Mouse (Mus musculus): ENCODE measurements around the gene Camk2g. TPM values are rescaled to one million over a fixed set of nuclear protein-coding genes. Genes with fewer than 3 reads are reported as not detected.

The Camk2g gene
- total RNA-seq, 1 experiment = 28.7 TPM

DNA sequence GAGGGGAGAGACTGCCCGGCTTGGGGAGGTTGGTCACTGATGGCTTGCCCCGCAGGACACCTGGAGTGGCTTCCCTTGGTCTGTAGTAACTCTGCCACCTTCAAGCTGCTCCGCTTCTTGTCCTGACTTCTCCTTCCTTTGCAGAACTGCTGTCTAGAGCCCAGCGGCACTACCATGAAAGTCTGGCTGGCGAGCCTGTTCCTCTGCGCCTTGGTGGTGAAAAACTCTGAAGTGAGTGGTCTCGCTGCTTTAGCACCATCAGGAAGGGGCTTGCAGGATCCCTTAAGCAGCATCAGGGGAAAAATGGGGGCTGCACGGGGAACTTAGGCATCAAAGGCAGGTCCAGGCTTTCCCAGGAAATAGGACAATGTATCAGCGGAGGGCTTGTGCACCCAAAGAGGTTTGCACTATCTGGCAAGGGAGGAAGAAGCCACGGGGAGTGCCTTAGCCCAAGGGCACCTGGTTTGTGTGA, 43.1 kb upstream of the Camk2g start:
- H3K27ac ChIP-seq (ENCODE audit: insufficient read depth, low read depth, low read length, poor library complexity, severe bottlenecking) = no peak overlapping the region
- no peaks in the 10 kb centered on the region for H3K4me1 ChIP-seq (ENCODE audit: control insufficient read depth in 2 of 2, insufficient read depth in 2 of 2, low read length in 2 of 2, poor library complexity in 1 of 2)
- H3K9ac ChIP-seq (ENCODE audit: insufficient read depth, low read depth, low read length, poor library complexity, severe bottlenecking) = peak overlapping the region; percentile 53; the same call in 1 of the 2 replicates
- in situ Hi-C loops (cut with MboI; ENCODE audit: low sequenced_read_pairs in 2 of 2, unreplicated experiment in 2 of 2) = no loop called here
- no peak for DNase-seq (ENCODE audit: low read depth, low spot score)
- peak overlapping the region; percentile 57 to 58 for H3K4me3 ChIP-seq (ENCODE audit: insufficient read depth in 1 of 2, low read depth in 1 of 2, low read length in 2 of 2, poor library complexity in 1 of 2, severe bottlenecking in 1 of 2)
- no peaks in the 10 kb centered on the region for H3K9me3 ChIP-seq (ENCODE audit: control insufficient read depth, insufficient read depth, low read depth, low read length)
- H3K36me3 ChIP-seq (ENCODE audit: control insufficient read depth, insufficient read depth, low read length, poor library complexity, severe bottlenecking) = no peaks in the 10 kb centered on the region
- no peak for TF ChIP-seq HCFC1 (IDR thresholded peaks at IDR 0.05; ENCODE audit: borderline replicate concordance, insufficient read depth, low read length)
- no peak for TF ChIP-seq ZC3H11A (IDR thresholded peaks at IDR 0.05; ENCODE audit: borderline replicate concordance, low read depth, low read length)
- no peak for TF ChIP-seq MAFK (IDR thresholded peaks at IDR 0.05; ENCODE audit: insufficient read depth, low read depth, low read length)
- no peak for TF ChIP-seq CHD2 (IDR thresholded peaks at IDR 0.05; ENCODE audit: low read depth, low read length)
- no peak for TF ChIP-seq ZNF384 (IDR thresholded peaks at IDR 0.05; ENCODE audit: low read depth, low read length)

DNA sequence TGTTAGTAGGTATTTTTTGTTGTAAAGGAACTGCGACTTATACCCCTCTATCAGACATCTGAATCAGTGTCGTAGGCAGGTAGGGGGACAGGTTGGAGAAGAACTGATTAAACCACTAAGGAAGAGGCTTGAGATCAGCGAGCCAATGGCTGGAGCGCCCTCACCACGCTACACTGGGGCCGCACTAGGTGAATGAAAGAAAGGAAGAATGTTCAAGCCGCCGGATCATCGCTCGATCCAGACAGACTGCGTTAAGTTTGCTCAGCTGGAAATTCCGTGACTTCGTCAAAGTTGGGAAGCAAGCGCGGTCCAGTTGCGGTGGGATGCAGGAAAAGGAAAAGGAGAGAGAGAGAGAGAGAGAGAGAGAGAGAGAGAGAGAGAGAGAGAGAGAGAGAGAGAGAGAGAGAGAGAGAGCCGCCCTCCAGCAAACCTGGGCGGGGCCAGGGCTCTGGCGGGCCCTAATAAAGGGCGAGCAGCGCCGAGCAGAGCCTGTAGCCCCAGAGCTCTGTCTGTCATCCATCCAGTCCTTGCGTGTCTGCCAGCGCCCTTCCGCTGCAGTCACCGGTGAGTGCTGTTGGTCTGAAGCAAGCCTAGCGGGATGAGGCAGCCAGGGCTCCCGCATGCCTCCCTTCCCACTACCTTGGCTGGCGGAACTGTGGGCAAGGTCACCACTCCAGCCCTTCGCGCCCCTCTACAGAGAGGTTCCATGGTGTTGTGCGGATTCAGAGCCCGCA, 42.5 kb upstream of the Camk2g start, which contains the start of gene Plau:
Gene Plau, plus strand, starts transcription at position 490 of the 734 bp plus-strand sequence.
- H3K36me3 ChIP-seq (ENCODE audit: control insufficient read depth, insufficient read depth, low read length, poor library complexity, severe bottlenecking) = no peaks in the 10 kb centered on the region
- no peak within 1 kb of the TSS for H3K27ac ChIP-seq (ENCODE audit: insufficient read depth, low read depth, low read length, poor library complexity, severe bottlenecking)
- H3K9me3 ChIP-seq (ENCODE audit: control insufficient read depth, insufficient read depth, low read depth, low read length) = no peaks in the 10 kb centered on the region
- in situ Hi-C loops (cut with MboI; ENCODE audit: low sequenced_read_pairs in 2 of 2, unreplicated experiment in 2 of 2) = no loop called here
- TF ChIP-seq ZC3H11A (IDR thresholded peaks at IDR 0.05; ENCODE audit: borderline replicate concordance, low read depth, low read length) (no peak), ZNF384 (IDR thresholded peaks at IDR 0.05; ENCODE audit: low read depth, low read length) (no peak)
- peak within 1 kb of the TSS; percentile 57 to 58 for H3K4me3 ChIP-seq (ENCODE audit: insufficient read depth in 1 of 2, low read depth in 1 of 2, low read length in 2 of 2, poor library complexity in 1 of 2, severe bottlenecking in 1 of 2)
- DNase-seq (ENCODE audit: low read depth, low spot score) = no peak
- peak within 1 kb of the TSS; percentile 53 for H3K9ac ChIP-seq (ENCODE audit: insufficient read depth, low read depth, low read length, poor library complexity, severe bottlenecking)
- H3K4me1 ChIP-seq (ENCODE audit: control insufficient read depth in 2 of 2, insufficient read depth in 2 of 2, low read length in 2 of 2, poor library complexity in 1 of 2) = no peaks in the 10 kb centered on the region

DNA sequence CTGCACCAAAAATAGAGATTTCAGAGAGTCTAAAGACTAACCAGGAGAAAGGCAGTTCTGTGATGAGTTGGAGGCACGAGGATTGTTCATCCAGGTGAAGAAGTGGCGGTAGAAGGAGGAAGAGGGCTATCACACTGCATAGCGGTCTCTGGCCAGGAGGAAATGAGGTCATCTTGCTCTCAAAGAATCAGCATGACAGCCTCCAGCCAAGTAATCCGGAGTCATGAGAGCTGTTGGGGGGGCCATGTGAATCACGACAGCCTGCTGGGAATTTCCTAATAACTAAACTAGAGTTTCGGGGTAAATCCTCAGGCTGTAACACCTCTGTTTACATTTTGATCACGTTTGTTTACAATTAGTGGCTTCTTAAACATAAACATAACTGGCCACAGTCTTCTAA, 40.2 kb upstream of the Camk2g start:
- Histone ChIP-seq H3K4me1 (ENCODE audit: control insufficient read depth in 2 of 2, insufficient read depth in 2 of 2, low read length in 2 of 2, poor library complexity in 1 of 2) (no peaks in the 10 kb centered on the region), H3K9ac (ENCODE audit: insufficient read depth, low read depth, low read length, poor library complexity, severe bottlenecking) (no peak overlapping the region), H3K36me3 (ENCODE audit: control insufficient read depth, insufficient read depth, low read length, poor library complexity, severe bottlenecking) (no peaks in the 10 kb centered on the region), H3K27ac (ENCODE audit: insufficient read depth, low read depth, low read length, poor library complexity, severe bottlenecking) (no peak overlapping the region), H3K4me3 (ENCODE audit: insufficient read depth in 1 of 2, low read depth in 1 of 2, low read length in 2 of 2, poor library complexity in 1 of 2, severe bottlenecking in 1 of 2) (no peak overlapping the region), H3K9me3 (ENCODE audit: control insufficient read depth, insufficient read depth, low read depth, low read length) (no peaks in the 10 kb centered on the region)
- in situ Hi-C loops (cut with MboI; ENCODE audit: low sequenced_read_pairs in 2 of 2, unreplicated experiment in 2 of 2) = no loop called here
- TF ChIP-seq MAFK (IDR thresholded peaks at IDR 0.05; ENCODE audit: insufficient read depth, low read depth, low read length) (no peak), HCFC1 (IDR thresholded peaks at IDR 0.05; ENCODE audit: borderline replicate concordance, insufficient read depth, low read length) (no peak), CHD2 (IDR thresholded peaks at IDR 0.05; ENCODE audit: low read depth, low read length) (no peak), ZC3H11A (IDR thresholded peaks at IDR 0.05; ENCODE audit: borderline replicate concordance, low read depth, low read length) (no peak), ZNF384 (IDR thresholded peaks at IDR 0.05; ENCODE audit: low read depth, low read length) (no peak)
- no peak for DNase-seq (ENCODE audit: low read depth, low spot score)

DNA sequence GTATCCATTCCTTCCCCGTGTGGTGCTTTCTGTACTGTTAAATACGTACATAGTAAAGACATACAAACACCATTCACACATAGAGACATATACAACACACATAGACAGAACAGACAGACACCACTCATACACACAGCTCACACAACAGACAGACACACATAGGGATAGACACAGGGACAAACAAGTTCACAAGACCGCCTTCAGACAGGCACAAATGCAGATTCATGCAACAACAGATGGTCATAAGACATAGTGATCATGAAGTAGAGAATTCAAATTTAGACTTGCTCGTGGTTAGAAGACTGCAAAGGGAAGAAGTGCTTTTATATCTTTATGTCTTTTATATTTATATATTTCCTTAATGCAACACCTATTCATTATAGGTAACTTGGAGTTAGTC, 39.6 kb upstream of the Camk2g start:
- DNase-seq (ENCODE audit: low read depth, low spot score) = no peak

More for the DNA sequence above, 39.6 kb upstream of the Camk2g start:
- Histone ChIP-seq H3K4me1 (ENCODE audit: control insufficient read depth in 2 of 2, insufficient read depth in 2 of 2, low read length in 2 of 2, poor library complexity in 1 of 2) (no peaks in the 10 kb centered on the region), H3K4me3 (ENCODE audit: insufficient read depth in 1 of 2, low read depth in 1 of 2, low read length in 2 of 2, poor library complexity in 1 of 2, severe bottlenecking in 1 of 2) (no peak overlapping the region), H3K27ac (ENCODE audit: insufficient read depth, low read depth, low read length, poor library complexity, severe bottlenecking) (no peak overlapping the region), H3K36me3 (ENCODE audit: control insufficient read depth, insufficient read depth, low read length, poor library complexity, severe bottlenecking) (no peaks in the 10 kb centered on the region), H3K9ac (ENCODE audit: insufficient read depth, low read depth, low read length, poor library complexity, severe bottlenecking) (no peak overlapping the region), H3K9me3 (ENCODE audit: control insufficient read depth, insufficient read depth, low read depth, low read length) (no peaks in the 10 kb centered on the region)
- in situ Hi-C loops (cut with MboI; ENCODE audit: low sequenced_read_pairs in 2 of 2, unreplicated experiment in 2 of 2) = no loop called here
- no peak for TF ChIP-seq ZNF384 (IDR thresholded peaks at IDR 0.05; ENCODE audit: low read depth, low read length)
- TF ChIP-seq HCFC1 (IDR thresholded peaks at IDR 0.05; ENCODE audit: borderline replicate concordance, insufficient read depth, low read length) = no peak
- TF ChIP-seq CHD2 (IDR thresholded peaks at IDR 0.05; ENCODE audit: low read depth, low read length) = no peak
- TF ChIP-seq MAFK (IDR thresholded peaks at IDR 0.05; ENCODE audit: insufficient read depth, low read depth, low read length) = no peak
- no peak for TF ChIP-seq ZC3H11A (IDR thresholded peaks at IDR 0.05; ENCODE audit: borderline replicate concordance, low read depth, low read length)
